Mouse (Mus musculus): ENCODE measurements around the gene Tbc1d16. TPM values are rescaled to one million over a fixed set of nuclear protein-coding genes. Genes with fewer than 3 reads are reported as not detected.
"Not testable (repeated sequence)": the region's sequence is repeated elsewhere in the genome, so short reads cannot be mapped to it uniquely, and the experiment has no call there.

The Tbc1d16 gene
- total RNA-seq (2015; ENCODE audit: low replicate concordance) (0.84 and 1.1 TPM in 2 replicates), total RNA-seq (2017; ENCODE audit: low replicate concordance) (0.26 TPM in 1 of 2 replicates, not detected in the other)

- ATAC-seq (replicated peaks; ENCODE audit: low FRiP score, poor library complexity, severe bottlenecking), result no peak
These were observed at the start of gene Tbc1d16, which contains the start of gene Ccdc40 for GRCm38 (mm10) chr11:119228091-119228781. TSS of gene Tbc1d16 (minus strand) at chr11:119228499. TSS of gene Ccdc40 (plus strand) at chr11:119228572.

- ATAC-seq (replicated peaks; ENCODE audit: low FRiP score, poor library complexity, severe bottlenecking), result no peak
These were observed 45.1 kb upstream of the Tbc1d16 start for GRCm38 (mm10) chr11:119273186-119273930.

GRCm38 (mm10) chr11:119272492-119272891 is 44.2 kb upstream of the Tbc1d16 start:
- ATAC-seq (replicated peaks; ENCODE audit: low FRiP score, poor library complexity, severe bottlenecking), result not testable (repeated sequence)

- no peak for ATAC-seq (replicated peaks; ENCODE audit: low FRiP score, poor library complexity, severe bottlenecking)
These were observed 40.4 kb upstream of the Tbc1d16 start for GRCm38 (mm10) chr11:119268557-119269195.

GRCm38 (mm10) chr11:119267768-119268556 is 39.7 kb upstream of the Tbc1d16 start, which contains the start of gene Gaa:
TSS of gene Gaa (plus strand) at chr11:119267887.
- peak; percentile 93 for ATAC-seq (replicated peaks; ENCODE audit: low FRiP score, poor library complexity, severe bottlenecking)

GRCm38 (mm10) chr11:119267241-119267674 is 39.0 kb upstream of the Tbc1d16 start:
- ATAC-seq (replicated peaks; ENCODE audit: low FRiP score, poor library complexity, severe bottlenecking), result no peak

GRCm38 (mm10) chr11:119265811-119266210 is 37.5 kb upstream of the Tbc1d16 start:
- ATAC-seq (replicated peaks; ENCODE audit: low FRiP score, poor library complexity, severe bottlenecking), result no peak

- ATAC-seq (replicated peaks; ENCODE audit: low FRiP score, poor library complexity, severe bottlenecking), result no peak
These were observed 36.1 kb upstream of the Tbc1d16 start for GRCm38 (mm10) chr11:119264413-119264812.

GRCm38 (mm10) chr11:119259977-119260376 is 31.7 kb upstream of the Tbc1d16 start:
- no peak for ATAC-seq (replicated peaks; ENCODE audit: low FRiP score, poor library complexity, severe bottlenecking)

- ATAC-seq (replicated peaks; ENCODE audit: low FRiP score, poor library complexity, severe bottlenecking), result peak; percentile 82
These were observed 30.4 kb upstream of the Tbc1d16 start for GRCm38 (mm10) chr11:119258572-119259322.

GRCm38 (mm10) chr11:119258216-119258571 is 29.9 kb upstream of the Tbc1d16 start:
- no peak for ATAC-seq (replicated peaks; ENCODE audit: low FRiP score, poor library complexity, severe bottlenecking)

GRCm38 (mm10) chr11:119256557-119256956 is 28.3 kb upstream of the Tbc1d16 start:
- not testable (repeated sequence) for ATAC-seq (replicated peaks; ENCODE audit: low FRiP score, poor library complexity, severe bottlenecking)

- ATAC-seq (replicated peaks; ENCODE audit: low FRiP score, poor library complexity, severe bottlenecking), result no peak
These were observed 24.7 kb upstream of the Tbc1d16 start for GRCm38 (mm10) chr11:119252854-119253541.

GRCm38 (mm10) chr11:119250998-119251397 is 22.7 kb upstream of the Tbc1d16 start:
- ATAC-seq (replicated peaks; ENCODE audit: low FRiP score, poor library complexity, severe bottlenecking), result no peak

GRCm38 (mm10) chr11:119249011-119249410 is 20.7 kb upstream of the Tbc1d16 start:
- peak; percentile 67; the same call in 1 of the 2 replicates for ATAC-seq (replicated peaks; ENCODE audit: low FRiP score, poor library complexity, severe bottlenecking)

GRCm38 (mm10) chr11:119245543-119245942 is 17.2 kb upstream of the Tbc1d16 start:
- not testable (repeated sequence) for ATAC-seq (replicated peaks; ENCODE audit: low FRiP score, poor library complexity, severe bottlenecking)

- ATAC-seq (replicated peaks; ENCODE audit: low FRiP score, poor library complexity, severe bottlenecking), result no peak
These were observed 11.2 kb upstream of the Tbc1d16 start for GRCm38 (mm10) chr11:119239480-119239879.

- peak; percentile 41; the same call in 1 of the 2 replicates for ATAC-seq (replicated peaks; ENCODE audit: low FRiP score, poor library complexity, severe bottlenecking)
These were observed 10.0 kb upstream of the Tbc1d16 start for GRCm38 (mm10) chr11:119238305-119238721.
